Mouse (Mus musculus): ENCODE measurements around the gene Gm5150. TPM values are rescaled to one million over a fixed set of nuclear protein-coding genes. Genes with fewer than 3 reads are reported as not detected.
"Not testable (repeated sequence)": the region's sequence is repeated elsewhere in the genome, so short reads cannot be mapped to it uniquely, and the experiment has no call there.

Gene Gm5150
- not detected in 2 replicates for polyA plus RNA-seq (2015; fragmentation: Nextera tagmentation; extraction: Ambion mirVana)

DNA sequence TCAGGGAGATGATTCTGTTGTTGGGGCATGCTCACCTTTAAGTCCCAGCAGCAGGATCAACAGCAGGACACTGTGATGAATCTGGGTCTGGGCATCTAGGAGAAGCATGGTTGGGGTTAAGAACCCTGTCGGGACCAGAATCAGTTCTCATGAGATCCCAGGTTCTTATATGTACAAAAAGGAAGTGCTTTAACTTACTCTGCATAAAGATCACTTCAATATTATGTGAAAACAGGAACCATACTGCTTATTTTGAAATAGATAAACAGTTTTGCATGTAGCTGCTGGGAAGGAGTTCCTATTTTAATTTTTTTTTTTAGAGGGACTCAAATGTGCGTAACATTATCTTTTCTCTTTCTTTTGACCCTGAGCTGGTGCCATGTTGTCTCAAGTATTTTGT is at the start of gene Gm5150:
Gene Gm5150 (minus strand): TSS at position 223 of the 400 bp plus-strand sequence.
- H3K27ac ChIP-seq: no peak within 1 kb of the TSS
- no peaks in the 10 kb centered on the region for H3K27me3 ChIP-seq
- no peaks in the 10 kb centered on the region for H3K9me3 ChIP-seq
- no peak within 1 kb of the TSS for H3K4me2 ChIP-seq
- no peak for ATAC-seq (ENCODE audit: insufficient number of reproducible peaks, insufficient read depth, low FRiP score, low TSS enrichment, low read depth)
- H3K36me3 ChIP-seq: no peaks in the 10 kb centered on the region
- no peaks in the 10 kb centered on the region for H3K4me1 ChIP-seq
- 91% methylated on average over 2 of the region's 2 CpGs for WGBS
- no peak within 1 kb of the TSS for H3K9ac ChIP-seq
- H3K4me3 ChIP-seq: no peak within 1 kb of the TSS

DNA sequence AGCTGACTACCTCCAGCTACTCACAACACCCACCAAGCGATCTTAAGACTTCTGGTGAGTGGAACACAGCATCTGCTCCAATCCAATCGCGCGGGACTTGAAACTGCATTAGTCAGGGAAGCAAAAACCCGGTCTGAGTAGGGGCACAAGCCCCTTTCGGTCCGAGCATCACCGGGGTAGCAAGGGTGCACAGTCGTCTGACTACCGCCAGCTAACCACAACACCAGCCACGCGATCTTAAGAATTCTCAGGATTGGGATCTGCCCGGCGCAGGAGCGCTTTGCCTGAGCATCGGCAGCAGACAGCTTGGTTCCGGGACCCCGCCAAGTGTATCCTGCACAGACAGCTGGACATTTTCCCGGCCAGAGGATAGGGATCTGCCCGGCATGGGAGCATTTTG is 45.5 kb upstream of the Gm5150 start:
- H3K4me3 ChIP-seq; H3K9me3 ChIP-seq; H3K27ac ChIP-seq; H3K9ac ChIP-seq; H3K36me3 ChIP-seq; H3K27me3 ChIP-seq; H3K4me1 ChIP-seq; H3K4me2 ChIP-seq; ATAC-seq (ENCODE audit: insufficient number of reproducible peaks, insufficient read depth, low FRiP score, low TSS enrichment, low read depth): not testable (repeated sequence)
- 78% methylated on average over 20 of the region's 20 CpGs for WGBS

DNA sequence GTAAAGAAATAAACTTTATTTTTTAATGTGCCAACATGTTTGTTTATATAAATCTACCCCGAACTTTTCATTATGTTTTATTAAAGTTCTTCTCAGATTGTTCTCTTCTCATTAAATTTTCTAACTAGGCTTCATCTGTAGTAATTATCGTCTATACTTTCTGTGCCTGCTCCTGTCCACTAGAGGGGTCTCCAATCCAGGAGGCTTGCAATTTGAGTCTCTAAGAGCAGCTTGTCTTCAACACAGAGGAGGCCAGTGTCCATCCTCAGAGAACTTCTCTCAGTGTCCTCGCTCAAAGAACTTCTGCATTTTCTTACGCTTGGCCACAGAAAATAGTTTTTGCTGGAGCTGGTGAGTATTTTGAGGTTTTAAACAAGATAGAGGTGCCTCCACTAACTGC is 41.1 kb upstream of the Gm5150 start:
- H3K27me3 ChIP-seq: no peaks in the 10 kb centered on the region
- no peak for ATAC-seq (ENCODE audit: insufficient number of reproducible peaks, insufficient read depth, low FRiP score, low TSS enrichment, low read depth)
- 57% methylated on average over 4 of the region's 4 CpGs for WGBS
- H3K9ac ChIP-seq: no peak overlapping the region
- no peak overlapping the region for H3K4me3 ChIP-seq
- H3K9me3 ChIP-seq: no peaks in the 10 kb centered on the region
- H3K4me1 ChIP-seq: no peaks in the 10 kb centered on the region
- no peak overlapping the region for H3K4me2 ChIP-seq
- no peak overlapping the region for H3K27ac ChIP-seq
- H3K36me3 ChIP-seq: no peaks in the 10 kb centered on the region

DNA sequence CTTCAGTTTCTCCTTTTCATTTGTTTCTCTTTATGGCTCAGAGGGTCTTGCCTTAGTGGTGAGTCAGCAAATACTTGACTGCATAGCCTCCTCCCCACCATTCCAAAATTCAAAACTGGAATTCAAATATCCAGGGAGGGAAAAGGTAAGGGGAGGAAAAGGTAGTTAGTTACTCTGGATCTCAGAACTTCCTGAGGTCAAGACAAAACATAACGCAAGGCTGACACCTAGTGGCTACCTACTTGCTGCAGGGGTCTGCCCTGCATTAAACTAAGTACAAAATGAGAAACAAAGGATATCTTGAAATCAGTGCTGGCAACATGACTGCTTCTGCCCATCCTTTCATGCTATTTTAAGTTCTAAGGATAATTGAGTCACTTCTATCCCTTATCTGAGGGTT is 37.1 kb upstream of the Gm5150 start:
- no peaks in the 10 kb centered on the region for H3K9me3 ChIP-seq
- no peak for ATAC-seq (ENCODE audit: insufficient number of reproducible peaks, insufficient read depth, low FRiP score, low TSS enrichment, low read depth)
- no peaks in the 10 kb centered on the region for H3K4me1 ChIP-seq
- no peak overlapping the region for H3K9ac ChIP-seq
- H3K4me2 ChIP-seq: no peak overlapping the region
- H3K4me3 ChIP-seq: no peak overlapping the region
- no peaks in the 10 kb centered on the region for H3K27me3 ChIP-seq
- no peaks in the 10 kb centered on the region for H3K36me3 ChIP-seq
- no peak overlapping the region for H3K27ac ChIP-seq
- whole genome bisulfite sequencing: 3% methylated on average over 1 of the region's 1 CpGs

DNA sequence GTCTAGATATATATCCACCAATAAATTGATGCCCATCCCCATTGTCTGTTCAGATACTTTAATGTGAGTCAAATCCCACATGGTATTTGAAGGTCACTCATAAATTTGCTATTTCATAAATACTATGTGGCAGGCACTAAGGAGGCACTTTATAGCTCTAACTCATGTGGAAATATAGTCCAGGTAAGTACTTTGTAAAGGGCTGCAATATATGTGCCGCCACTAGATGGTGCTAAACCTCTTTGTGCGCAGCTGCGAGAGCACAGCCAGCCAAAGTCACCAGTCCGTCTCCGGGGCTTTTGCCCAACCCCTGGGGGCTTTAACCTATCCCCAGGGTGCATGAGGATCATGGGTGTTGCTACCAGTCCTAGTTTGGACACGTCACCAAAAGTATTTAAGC is 18.8 kb upstream of the Gm5150 start:
- not testable (repeated sequence) for ATAC-seq (ENCODE audit: insufficient number of reproducible peaks, insufficient read depth, low FRiP score, low TSS enrichment, low read depth); H3K9me3 ChIP-seq; H3K9ac ChIP-seq; H3K4me1 ChIP-seq; H3K27me3 ChIP-seq; H3K36me3 ChIP-seq; H3K27ac ChIP-seq; H3K4me3 ChIP-seq
- peak overlapping the region; percentile 26 for H3K4me2 ChIP-seq
- WGBS: under 1% methylated on average over 6 of the region's 6 CpGs

DNA sequence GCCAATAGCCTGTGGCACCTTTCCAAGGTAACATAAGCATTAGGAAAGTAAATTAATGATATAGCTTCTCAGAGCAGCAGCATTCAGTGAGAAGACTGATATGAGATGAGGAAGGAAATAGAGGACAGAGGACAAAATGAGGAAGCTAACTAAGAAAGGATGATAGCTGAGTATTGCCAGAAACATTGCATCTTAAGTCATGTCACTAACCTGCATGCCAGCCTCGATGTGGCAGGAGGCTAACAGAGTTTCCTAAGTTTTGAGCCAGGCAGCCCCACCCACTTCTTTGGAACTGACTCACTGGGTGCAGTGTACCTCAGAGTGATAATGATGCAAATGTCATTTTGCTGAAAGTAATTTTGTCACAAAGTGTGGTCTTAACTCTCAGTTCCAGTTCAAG is 16.0 kb upstream of the Gm5150 start:
- Histone ChIP-seq H3K4me1 (no peaks in the 10 kb centered on the region), H3K27ac (no peak overlapping the region), H3K9ac (no peak overlapping the region), H3K4me3 (no peak overlapping the region), H3K4me2 (no peak overlapping the region), H3K27me3 (no peaks in the 10 kb centered on the region), H3K9me3 (no peaks in the 10 kb centered on the region), H3K36me3 (no peaks in the 10 kb centered on the region)
- WGBS: 58% methylated on average over 1 of the region's 1 CpGs
- ATAC-seq (ENCODE audit: insufficient number of reproducible peaks, insufficient read depth, low FRiP score, low TSS enrichment, low read depth): no peak

DNA sequence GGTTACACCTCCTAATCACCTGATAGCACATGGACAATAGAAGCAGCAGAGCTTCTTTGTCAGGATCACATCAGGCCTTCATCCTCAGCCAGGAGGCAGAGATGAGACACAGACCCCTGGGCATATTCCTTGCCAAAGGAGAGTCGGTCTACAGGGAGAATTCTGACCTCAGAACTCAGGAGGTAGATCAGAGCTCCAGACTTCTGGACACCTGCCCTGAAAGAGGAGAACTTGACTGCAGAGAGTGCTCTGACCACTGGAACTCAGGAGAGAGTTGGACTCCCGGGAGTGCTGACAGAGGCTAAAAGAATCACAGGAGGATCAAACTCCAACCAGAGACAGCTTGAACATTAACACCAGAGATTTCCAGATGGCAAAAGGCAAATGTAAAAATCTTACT is 8.2 kb upstream of the Gm5150 start:
- not testable (repeated sequence) for H3K4me2 ChIP-seq; H3K36me3 ChIP-seq; ATAC-seq (ENCODE audit: insufficient number of reproducible peaks, insufficient read depth, low FRiP score, low TSS enrichment, low read depth); H3K4me1 ChIP-seq; H3K27ac ChIP-seq; H3K4me3 ChIP-seq; H3K9ac ChIP-seq; H3K9me3 ChIP-seq; H3K27me3 ChIP-seq
- WGBS: 95% methylated on average over 2 of the region's 2 CpGs

DNA sequence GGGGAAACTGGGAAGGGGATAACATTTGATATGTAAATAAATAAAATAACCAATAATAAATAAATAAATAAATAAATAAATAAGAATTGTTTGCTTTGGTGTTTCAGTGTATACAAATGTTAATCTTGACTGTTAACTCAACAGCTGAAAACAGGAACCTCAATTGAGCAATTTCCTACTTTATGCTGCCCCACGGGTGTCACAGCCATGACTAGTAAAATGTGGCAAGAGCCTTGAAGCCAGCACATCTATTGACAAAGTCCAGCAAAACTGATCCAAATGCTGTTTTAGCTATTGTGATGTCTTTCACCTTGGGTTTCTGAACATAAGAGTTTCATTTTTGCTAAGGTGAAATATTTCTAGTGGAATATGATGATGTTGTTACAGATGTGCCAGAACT is 1.6 kb upstream of the Gm5150 start:
- no peaks in the 10 kb centered on the region for H3K36me3 ChIP-seq
- no peak overlapping the region for H3K4me3 ChIP-seq
- H3K9ac ChIP-seq: no peak overlapping the region
- H3K27ac ChIP-seq: no peak overlapping the region
- H3K9me3 ChIP-seq: no peaks in the 10 kb centered on the region
- no peaks in the 10 kb centered on the region for H3K27me3 ChIP-seq
- WGBS: 83% methylated on average over 1 of the region's 1 CpGs
- no peaks in the 10 kb centered on the region for H3K4me1 ChIP-seq
- no peak overlapping the region for H3K4me2 ChIP-seq
- no peak for ATAC-seq (ENCODE audit: insufficient number of reproducible peaks, insufficient read depth, low FRiP score, low TSS enrichment, low read depth)

DNA sequence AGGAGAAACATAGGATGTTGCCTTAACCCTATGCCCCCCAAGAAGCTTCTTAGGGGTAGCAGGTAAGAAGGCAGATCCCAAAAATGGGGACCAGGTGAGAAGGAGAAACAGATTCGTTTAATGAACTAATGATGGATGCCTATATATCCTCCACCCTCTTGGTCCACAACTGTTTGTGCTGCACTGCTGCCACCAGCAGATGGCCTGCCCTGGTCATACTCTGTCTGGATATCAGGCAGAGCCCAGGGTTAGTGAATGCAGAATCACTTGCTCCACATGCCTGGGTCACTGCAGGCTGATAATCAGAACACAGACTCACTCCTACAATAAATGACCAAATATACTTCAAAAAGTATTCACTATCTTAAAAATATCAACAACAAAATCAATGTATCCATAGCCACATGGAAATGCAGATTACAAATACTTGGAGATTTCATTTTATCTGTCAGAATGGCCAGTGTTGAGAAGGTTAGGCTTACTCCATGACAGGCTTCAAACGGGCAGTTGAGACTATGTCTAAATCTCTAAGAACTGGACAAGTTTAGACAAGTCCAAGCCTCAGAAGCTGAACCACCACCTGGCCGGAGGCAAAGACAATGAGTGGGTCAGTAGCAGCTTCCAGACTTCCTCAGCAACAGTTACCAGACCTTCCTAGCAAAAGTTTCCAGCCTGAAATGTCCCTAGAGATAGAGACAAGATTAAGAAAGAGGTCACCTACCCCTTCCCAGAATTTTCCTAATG is 2.2 kb downstream of the Gm5150 start:
- Histone ChIP-seq H3K4me3 (no peak overlapping the region), H3K9me3 (no peaks in the 10 kb centered on the region), H3K27me3 (no peaks in the 10 kb centered on the region), H3K4me2 (no peak overlapping the region), H3K9ac (no peak overlapping the region), H3K4me1 (no peaks in the 10 kb centered on the region), H3K36me3 (no peaks in the 10 kb centered on the region), H3K27ac (no peak overlapping the region)
- ATAC-seq (ENCODE audit: insufficient number of reproducible peaks, insufficient read depth, low FRiP score, low TSS enrichment, low read depth): no peak
- WGBS: 73% methylated on average over 3 of the region's 3 CpGs

DNA sequence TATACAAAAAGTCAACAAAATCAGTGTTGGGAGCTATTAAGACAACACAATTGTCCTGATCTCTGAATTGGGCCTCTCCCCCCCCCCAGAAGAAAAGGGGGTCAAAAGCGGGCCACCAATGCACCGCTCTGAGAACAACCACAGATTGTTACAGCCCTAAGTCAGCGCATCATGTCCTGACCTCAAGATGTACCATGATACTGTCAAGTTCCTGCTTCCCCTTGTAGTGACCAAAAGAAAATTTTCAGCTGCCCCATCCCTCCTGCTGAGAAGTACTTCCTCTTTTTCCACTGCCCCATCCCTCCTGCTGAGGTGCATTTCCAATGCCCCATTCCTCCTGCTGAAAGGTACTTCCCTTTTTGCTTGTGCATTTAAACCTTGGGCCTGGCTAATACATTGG is 6.8 kb downstream of the Gm5150 start:
- not testable (repeated sequence) for H3K4me3 ChIP-seq; H3K4me2 ChIP-seq; H3K4me1 ChIP-seq; H3K36me3 ChIP-seq; H3K9me3 ChIP-seq; H3K27me3 ChIP-seq; ATAC-seq (ENCODE audit: insufficient number of reproducible peaks, insufficient read depth, low FRiP score, low TSS enrichment, low read depth); H3K9ac ChIP-seq; H3K27ac ChIP-seq
- WGBS: 89% methylated on average over 3 of the region's 3 CpGs

DNA sequence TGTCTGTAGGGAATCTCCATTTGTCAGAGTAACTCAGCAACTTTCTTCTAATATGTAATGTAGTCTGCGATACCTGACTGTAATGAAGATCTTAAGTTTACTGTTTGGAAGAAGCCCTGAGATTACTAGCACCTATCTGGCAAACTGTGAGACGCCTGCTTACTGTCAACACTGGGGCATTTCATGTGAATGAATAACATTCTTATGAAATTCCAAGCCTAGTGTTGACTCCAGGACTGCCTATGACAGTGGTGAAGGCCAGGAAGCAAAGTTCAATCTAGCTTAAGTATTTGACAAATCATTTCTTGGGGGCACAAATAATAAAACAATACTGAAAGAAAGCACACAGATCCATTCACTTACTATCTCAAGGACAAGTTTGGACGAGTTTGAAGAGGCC is 24.0 kb downstream of the Gm5150 start:
- H3K4me2 ChIP-seq: no peak overlapping the region
- H3K9ac ChIP-seq: no peak overlapping the region
- H3K27ac ChIP-seq: no peak overlapping the region
- H3K27me3 ChIP-seq: no peaks in the 10 kb centered on the region
- H3K36me3 ChIP-seq: no peaks in the 10 kb centered on the region
- WGBS: 60% methylated on average over 3 of the region's 3 CpGs
- no peaks in the 10 kb centered on the region for H3K4me1 ChIP-seq
- ATAC-seq (ENCODE audit: insufficient number of reproducible peaks, insufficient read depth, low FRiP score, low TSS enrichment, low read depth): no peak
- H3K4me3 ChIP-seq: no peak overlapping the region
- no peaks in the 10 kb centered on the region for H3K9me3 ChIP-seq

DNA sequence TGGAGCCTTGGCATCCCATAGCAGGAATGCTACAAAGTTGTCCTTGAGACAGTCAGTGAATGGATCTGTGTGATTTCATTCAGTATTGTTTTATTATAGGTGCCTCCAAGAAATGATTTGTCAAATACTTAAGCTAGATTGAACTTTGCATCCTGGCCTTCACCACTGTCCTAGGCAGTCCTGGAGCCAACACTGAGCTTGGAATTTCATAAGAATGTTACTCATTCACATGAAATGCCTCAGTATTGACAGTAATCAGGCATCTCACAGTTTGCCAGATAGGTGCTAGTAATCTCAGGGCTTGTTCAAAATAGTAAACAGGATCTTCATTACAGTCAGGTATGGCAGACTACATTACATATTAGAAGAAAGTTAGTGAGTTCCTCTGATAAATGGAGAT is 49.3 kb downstream of the Gm5150 start:
- Histone ChIP-seq H3K27ac (no peak overlapping the region), H3K4me1 (no peaks in the 10 kb centered on the region), H3K9me3 (peaks cover 10% of the 10 kb centered on the region), H3K4me3 (no peak overlapping the region), H3K4me2 (no peak overlapping the region), H3K9ac (no peak overlapping the region), H3K36me3 (no peaks in the 10 kb centered on the region), H3K27me3 (no peaks in the 10 kb centered on the region)
- ATAC-seq (ENCODE audit: insufficient number of reproducible peaks, insufficient read depth, low FRiP score, low TSS enrichment, low read depth): no peak

Measured in embryonic facial prominence, embryonic 13.5 days (tissue).